Mouse (Mus musculus) macrophage (primary cell): ENCODE results near the gene Slc8a1. TPM values are rescaled to one million over a fixed set of nuclear protein-coding genes. Genes with fewer than 3 reads are reported as not detected.

Experiments used
- H3K27ac ChIP-seq: fragments of 350-480 bp; formaldehyde crosslinking; 2 replicates; pipeline ENCODE4 v1.9.0; 2021
- H3K36me3 ChIP-seq: fragments of 350-480 bp; formaldehyde crosslinking; 2 replicates; pipeline ENCODE4 v1.9.0; 2021; ENCODE audit errors: inconsistent target
- H3K4me3 ChIP-seq: fragments of 350-480 bp; formaldehyde crosslinking; 2 replicates; pipeline ENCODE4 v1.9.0; 2021; ENCODE audit errors: inconsistent target
- H3K79me2 ChIP-seq: fragments of 350-480 bp; formaldehyde crosslinking; 2 replicates; pipeline ENCODE4 v1.9.0; 2021; ENCODE audit errors: inconsistent target
- WGBS: methylation state at CpG from one replicate; pipeline ENCODE4 v1.1.7; 2026; ENCODE audit warnings: inconsistent platforms; ENCODE audit not compliant: missing documents; 5-methylcytosine and 5-hydroxymethylcytosine counted together
- polyA plus RNA-seq: library from polyadenylated mRNA; stranded (reverse); fragments of 250-400 nt; gene quantifications from 3 replicates; pipeline ENCODE4 v1.2.4, GENCODE M21; 2018; ENCODE audit warnings: inconsistent platforms

The Slc8a1 gene
- polyA plus RNA-seq, 1 experiment from 2014 or later: 26.8 TPM

DNA sequence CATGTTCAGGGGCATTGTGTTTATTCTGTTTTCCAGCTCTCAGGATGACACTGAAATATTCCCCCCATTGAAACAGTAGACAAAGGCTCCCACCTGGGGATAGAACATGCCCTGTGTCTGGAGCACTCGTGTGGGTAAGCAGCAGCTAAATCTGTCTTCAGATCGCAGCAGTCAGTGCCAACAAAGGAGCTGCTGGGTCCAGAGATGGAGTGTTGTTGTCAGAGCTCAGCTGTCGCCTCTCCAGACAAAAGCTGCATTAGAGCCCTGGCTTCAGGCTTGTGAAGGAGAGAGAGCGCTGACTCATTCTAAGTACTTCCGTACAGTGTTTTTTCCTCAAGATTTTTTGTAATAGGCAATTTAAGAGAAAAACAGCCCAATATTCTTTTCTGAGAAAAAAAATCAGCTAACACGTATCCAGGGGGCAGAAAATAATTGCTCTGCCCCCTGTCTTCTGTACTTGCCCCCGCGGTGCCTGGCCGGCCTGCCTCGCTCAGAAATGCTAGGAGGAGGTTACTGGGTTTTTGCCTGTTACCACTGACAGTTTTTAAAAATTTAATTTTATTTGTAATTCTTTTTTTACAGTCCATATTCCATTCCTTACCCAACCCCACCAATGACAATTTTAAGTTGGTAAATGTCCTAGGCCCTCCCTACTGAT lies 318.2 kb downstream of the Slc8a1 start:
- Histone ChIP-seq H3K79me2 (no peaks in the 10 kb centered on the region), H3K36me3 (no peaks in the 10 kb centered on the region), H3K27ac (no peak overlapping the region), H3K4me3 (no peak overlapping the region)
- 60% methylated on average over 10 of the region's 10 CpGs for WGBS

DNA sequence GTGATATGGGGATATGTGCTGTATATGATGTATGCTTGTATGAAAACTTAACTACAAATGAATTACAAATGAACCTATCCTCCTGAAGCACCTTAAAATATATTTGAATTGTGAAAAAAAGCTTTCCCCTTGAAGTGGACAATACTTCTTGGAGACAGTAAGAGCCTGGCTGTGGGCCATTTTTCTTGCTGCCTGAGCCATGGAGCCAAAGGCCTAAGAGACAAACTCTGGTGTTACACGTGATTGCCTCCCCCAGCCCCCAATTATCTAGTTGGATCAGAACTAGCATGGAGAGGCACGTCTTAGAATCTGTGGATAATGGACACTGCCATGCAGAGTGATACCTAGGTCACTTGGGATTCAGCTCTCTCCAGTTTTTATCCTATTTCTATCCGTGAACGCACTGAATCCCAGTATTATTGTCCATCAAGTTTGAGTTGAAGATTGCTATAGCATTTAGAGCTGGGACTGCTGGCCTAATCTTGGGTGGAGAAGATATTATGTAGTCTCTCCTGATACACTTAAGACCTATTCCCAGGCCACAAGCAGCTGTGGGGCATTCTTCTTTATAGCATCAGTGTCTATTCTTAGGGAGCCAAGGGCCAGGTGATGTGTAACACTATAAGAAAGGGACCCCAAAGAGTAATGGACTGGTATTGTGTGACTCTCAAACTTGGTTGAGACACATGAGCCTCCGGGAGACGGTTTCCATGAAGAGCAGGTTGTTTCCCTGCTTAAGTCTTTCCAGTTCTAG lies 321.6 kb downstream of the Slc8a1 start:
- no peak overlapping the region for H3K27ac ChIP-seq
- H3K79me2 ChIP-seq: no peaks in the 10 kb centered on the region
- no peaks in the 10 kb centered on the region for H3K36me3 ChIP-seq
- WGBS: 98% methylated on average over 6 of the region's 6 CpGs
- H3K4me3 ChIP-seq: no peak overlapping the region

DNA sequence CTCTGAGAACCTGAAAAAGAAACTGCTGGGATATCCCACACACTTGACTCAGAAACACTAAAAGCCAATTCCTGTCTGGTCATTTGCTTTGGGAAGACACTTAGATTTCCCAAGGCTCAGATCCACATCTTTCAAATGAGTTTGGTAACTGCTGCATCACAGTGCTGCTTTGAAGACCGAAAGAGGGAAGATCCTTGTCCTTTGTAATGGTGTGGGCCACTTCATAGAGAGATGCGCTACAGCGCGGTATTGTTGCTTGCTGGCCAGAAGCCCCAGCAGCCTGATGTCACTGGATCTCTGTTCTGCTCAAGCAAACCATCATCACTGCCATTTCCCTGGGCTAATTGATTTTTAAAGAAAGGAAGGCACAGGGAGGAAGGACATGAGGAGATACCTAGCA lies 325.4 kb downstream of the Slc8a1 start:
- no peaks in the 10 kb centered on the region for H3K79me2 ChIP-seq
- H3K36me3 ChIP-seq: peaks cover 7% of the 10 kb centered on the region; the same call in 1 of the 2 replicates
- H3K4me3 ChIP-seq: no peak overlapping the region
- H3K27ac ChIP-seq: no peak overlapping the region
- WGBS: 98% methylated on average over 4 of the region's 4 CpGs

DNA sequence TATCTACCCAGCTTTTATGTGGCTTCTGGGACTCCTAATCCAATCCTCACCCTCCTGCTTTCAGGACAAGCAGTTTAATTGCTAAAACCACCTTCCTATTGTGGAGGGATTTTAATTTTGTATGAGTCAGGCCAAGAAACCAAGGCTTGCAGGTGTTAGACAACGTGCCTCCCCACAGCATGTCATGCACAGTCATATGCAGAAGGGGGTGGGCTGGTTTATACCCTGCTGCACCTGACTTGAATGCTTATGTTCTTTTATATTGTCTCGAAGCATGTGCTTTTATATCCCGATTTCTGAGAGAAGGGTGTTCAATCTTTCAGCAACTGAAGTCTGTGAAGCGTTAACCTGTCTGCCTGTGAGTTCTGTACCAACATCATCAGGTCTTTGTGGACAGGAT lies 334.0 kb downstream of the Slc8a1 start:
- Histone ChIP-seq H3K36me3 (peaks cover 11% of the 10 kb centered on the region; the same call in 1 of the 2 replicates), H3K27ac (no peak overlapping the region), H3K79me2 (no peaks in the 10 kb centered on the region), H3K4me3 (no peak overlapping the region)
- 89% methylated on average over 4 of the region's 4 CpGs for WGBS

DNA sequence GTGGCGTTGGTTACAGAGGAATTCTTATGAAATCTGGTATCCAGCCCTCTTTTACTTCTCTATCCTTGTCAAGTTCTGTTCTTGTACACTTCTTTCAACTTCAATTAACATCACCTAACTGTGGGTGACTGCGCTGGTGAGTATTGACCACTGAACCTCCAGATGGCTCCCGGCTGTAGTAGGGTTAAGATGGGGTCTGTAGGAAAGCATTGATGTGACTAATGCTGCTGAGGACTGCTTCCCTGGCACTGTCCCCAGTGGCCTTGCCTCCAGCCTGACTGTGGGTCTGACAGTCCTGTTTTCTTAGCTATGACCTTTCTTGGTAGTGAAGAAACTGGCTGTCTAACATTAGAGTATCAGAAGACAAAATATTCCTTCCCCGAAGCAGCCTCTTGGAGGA lies 335.1 kb downstream of the Slc8a1 start:
- Histone ChIP-seq H3K4me3 (no peak overlapping the region), H3K79me2 (no peaks in the 10 kb centered on the region), H3K36me3 (peaks cover 8% of the 10 kb centered on the region; the same call in 1 of the 2 replicates), H3K27ac (no peak overlapping the region)
- WGBS: 98% methylated on average over 4 of the region's 4 CpGs

DNA sequence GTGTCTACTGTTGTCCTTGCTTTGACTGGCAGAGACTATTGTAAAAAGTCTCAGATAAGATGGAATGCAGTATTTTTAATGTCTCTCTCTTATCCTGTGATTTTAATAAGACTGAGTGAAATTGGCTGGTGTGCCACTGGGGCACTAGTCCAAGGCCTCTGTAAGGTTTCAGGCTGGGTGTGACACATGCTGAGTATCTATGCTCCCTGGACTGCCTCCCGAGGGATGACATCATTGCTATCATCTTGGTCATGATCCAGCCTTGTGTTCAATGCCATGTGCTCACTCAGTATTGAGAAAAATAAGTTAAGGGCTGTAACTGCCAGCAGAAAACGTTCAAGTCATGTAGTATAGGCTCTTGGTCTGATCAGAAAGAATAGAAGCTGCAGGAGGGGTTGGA lies 335.5 kb downstream of the Slc8a1 start:
- WGBS: 87% methylated on average over 2 of the region's 2 CpGs
- peaks cover 3% of the 10 kb centered on the region; the same call in 1 of the 2 replicates for H3K36me3 ChIP-seq
- no peak overlapping the region for H3K4me3 ChIP-seq
- no peaks in the 10 kb centered on the region for H3K79me2 ChIP-seq
- H3K27ac ChIP-seq: no peak overlapping the region

DNA sequence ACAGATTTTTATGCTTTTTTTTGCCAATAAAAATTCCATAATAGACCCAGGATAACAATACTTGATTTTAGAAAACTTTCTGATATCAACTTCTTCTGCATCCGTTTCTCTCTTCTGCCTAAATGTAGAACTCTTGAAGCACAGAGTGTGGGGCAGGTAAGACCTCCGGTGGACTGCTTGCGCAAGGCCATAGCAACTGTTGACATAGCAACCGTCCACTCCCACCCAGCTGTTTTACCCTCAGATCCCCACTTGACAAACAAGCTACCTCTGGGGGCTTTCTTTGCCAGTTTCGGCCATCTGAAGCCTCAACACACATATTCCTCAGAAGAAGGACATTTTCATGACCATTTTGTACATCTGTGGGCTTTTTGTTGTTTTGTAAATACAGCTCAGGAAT lies 337.8 kb downstream of the Slc8a1 start:
- H3K27ac ChIP-seq: no peak overlapping the region
- H3K79me2 ChIP-seq: no peaks in the 10 kb centered on the region
- H3K4me3 ChIP-seq: no peak overlapping the region
- no peaks in the 10 kb centered on the region; the same call in 1 of the 2 replicates for H3K36me3 ChIP-seq
- WGBS: 91% methylated on average over 5 of the region's 5 CpGs

DNA sequence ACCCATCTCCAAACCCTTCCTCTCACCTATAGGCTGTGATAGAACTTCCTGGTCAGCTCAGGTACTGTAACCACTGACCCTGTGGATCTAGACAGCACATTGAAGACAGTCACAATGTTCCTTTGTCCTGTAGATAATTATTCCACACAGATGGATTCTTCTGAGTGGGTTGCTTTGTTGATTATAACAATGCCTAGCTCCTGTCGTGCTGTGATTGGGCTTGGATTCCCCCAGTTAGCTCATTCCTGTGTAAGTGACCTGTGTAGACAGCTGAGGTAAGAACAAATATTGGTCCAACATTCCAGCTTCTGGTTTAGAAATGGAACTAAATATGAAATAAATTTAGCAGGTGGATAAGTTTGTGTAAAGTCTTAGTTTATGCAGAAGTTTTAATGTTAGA lies 340.7 kb downstream of the Slc8a1 start:
- Histone ChIP-seq H3K36me3 (no peaks in the 10 kb centered on the region), H3K27ac (no peak overlapping the region), H3K79me2 (no peaks in the 10 kb centered on the region), H3K4me3 (no peak overlapping the region)
- 100% methylated on average over 1 of the region's 1 CpGs for WGBS

DNA sequence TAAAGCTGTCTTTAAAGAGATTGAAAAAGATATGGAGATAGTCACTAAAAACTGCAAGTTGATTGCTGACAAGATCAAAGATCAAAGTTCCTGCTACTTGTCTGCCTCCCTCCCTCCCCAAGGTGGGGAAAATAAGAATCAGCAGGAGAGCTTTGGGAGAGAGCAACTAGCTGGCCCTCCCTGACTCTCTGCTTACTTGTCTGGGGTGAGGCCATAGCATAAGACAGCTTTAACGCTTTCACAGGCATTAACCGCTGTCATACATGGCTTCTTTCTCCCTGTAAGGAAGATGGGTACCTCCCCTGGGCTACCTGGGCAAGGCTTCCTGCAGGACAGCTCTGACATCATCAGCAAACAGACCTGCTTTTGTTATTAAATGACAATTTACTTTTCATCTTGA lies 344.1 kb downstream of the Slc8a1 start:
- 91% methylated on average over 2 of the region's 2 CpGs for WGBS
- Histone ChIP-seq H3K27ac (no peak overlapping the region), H3K4me3 (no peak overlapping the region)

DNA sequence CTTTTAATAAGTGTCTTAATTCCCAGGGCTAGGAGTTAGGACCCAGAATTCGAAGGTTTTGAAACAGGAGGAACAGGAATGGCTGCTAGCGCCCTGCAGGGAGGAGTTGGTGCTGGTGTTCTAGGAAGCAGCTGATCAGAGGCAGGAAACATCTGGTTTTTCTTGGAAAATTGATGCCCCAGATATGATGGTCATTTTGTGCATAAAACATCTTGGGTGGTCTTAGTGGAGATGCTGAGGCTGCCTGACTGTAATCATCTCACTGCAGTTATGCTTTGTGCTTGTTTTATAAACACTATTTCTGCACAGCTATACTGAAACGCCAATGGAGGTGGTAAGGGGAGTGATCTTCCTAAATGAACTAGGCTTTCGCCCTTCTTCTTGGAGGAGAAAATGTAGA lies 345.1 kb downstream of the Slc8a1 start:
- Histone ChIP-seq H3K27ac (no peak overlapping the region), H3K79me2 (no peaks in the 10 kb centered on the region), H3K36me3 (no peaks in the 10 kb centered on the region), H3K4me3 (no peak overlapping the region)
- WGBS: 55% methylated on average over 4 of the region's 4 CpGs

More for the DNA sequence above, 344.1 kb downstream of the Slc8a1 start:
- Histone ChIP-seq H3K36me3 (no peaks in the 10 kb centered on the region), H3K79me2 (no peaks in the 10 kb centered on the region)

DNA sequence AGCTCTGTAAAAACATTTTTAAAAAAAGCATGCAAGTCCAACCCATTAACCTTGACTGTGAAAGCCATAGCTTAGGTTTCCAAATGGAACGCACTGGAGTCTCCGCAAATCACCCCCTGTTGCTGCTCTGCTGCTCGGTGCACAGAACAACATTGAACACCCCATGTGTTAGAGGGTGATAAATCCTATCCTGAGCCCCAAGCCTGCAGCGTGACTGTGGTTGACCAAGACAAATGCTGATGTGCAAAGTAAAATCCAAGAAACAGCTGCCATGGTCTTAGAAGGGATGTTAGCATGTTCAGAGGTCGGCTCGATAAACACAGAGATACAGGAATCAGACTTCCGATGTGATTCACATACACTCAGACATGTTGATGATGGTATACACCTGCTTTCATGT lies 346.7 kb downstream of the Slc8a1 start:
- Histone ChIP-seq H3K27ac (no peak overlapping the region), H3K36me3 (0 out of 2 replicates have a peak, but pooled peaks cover 5% of the 10 kb centered on the region), H3K79me2 (no peaks in the 10 kb centered on the region), H3K4me3 (no peak overlapping the region)
- 97% methylated on average over 7 of the region's 7 CpGs for WGBS

DNA sequence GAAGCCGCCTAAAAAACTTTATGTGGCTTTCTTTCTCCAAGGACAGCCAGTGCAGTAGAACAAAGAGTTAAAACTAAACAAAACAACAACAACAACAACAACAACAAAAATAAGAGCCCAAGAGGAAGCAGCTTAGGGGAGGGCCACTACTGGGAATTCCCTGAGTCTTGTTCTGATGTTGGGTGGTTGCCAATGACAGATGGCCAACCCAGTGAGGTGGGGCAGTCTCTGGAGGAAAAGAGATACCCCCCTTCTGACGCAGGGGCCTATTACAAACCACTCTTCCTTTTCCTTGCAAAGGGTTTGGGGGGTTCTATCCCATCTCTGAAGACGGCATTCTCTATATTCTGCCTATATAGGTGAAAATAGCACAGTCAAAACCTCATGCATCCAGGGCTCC lies 347.4 kb downstream of the Slc8a1 start:
- H3K4me3 ChIP-seq: no peak overlapping the region
- 85% methylated on average over 3 of the region's 3 CpGs for WGBS

DNA sequence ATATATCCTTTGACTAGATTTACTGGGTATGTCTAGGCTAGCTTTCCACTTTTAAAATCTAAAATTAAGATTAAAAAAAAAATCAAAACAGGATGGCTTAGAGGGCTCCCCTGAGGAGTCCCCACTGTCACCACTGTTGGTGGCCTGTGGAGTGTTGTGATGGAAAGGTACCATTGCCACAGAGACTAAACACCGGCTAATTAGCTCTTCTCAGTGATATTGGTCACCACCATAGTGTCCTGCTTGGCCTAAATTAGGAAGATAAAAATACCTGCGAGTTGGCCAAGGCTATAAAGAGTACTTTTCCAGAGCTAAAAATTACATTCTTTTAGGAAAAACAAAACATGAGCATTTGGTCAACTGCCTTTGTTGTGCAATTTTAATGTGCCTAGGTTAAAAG lies 352.1 kb downstream of the Slc8a1 start:
- Histone ChIP-seq H3K36me3 (0 out of 2 replicates have a peak, but pooled peaks cover 5% of the 10 kb centered on the region), H3K4me3 (no peak overlapping the region), H3K79me2 (no peaks in the 10 kb centered on the region), H3K27ac (no peak overlapping the region)
- WGBS: 93% methylated on average over 2 of the region's 2 CpGs

More for the DNA sequence above, 347.4 kb downstream of the Slc8a1 start:
- H3K79me2 ChIP-seq: no peaks in the 10 kb centered on the region
- no peak overlapping the region for H3K27ac ChIP-seq
- H3K36me3 ChIP-seq: 0 out of 2 replicates have a peak, but pooled peaks cover 5% of the 10 kb centered on the region

DNA sequence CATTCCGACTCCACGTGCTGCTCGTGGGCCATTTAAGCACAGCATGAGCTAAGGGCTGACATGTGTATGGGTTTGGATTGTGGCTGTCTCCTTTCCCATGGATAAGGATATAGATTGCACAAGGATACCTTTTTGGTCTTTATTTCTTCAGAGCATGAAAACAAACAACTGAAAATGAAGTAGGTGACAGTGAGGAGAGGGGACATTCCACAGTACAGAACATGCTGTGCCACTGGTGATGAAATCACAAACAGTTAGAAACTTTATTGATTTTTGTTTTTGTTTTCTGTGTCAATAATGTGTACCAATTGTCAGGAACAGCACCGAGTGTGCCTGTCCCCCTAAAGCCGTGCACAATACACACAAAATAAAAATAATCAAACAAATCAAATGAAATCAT lies 352.7 kb downstream of the Slc8a1 start:
- H3K4me3 ChIP-seq: no peak overlapping the region
- 91% methylated on average over 5 of the region's 5 CpGs for WGBS
- H3K36me3 ChIP-seq: 0 out of 2 replicates have a peak, but pooled peaks cover 5% of the 10 kb centered on the region
- H3K79me2 ChIP-seq: no peaks in the 10 kb centered on the region
- no peak overlapping the region for H3K27ac ChIP-seq

DNA sequence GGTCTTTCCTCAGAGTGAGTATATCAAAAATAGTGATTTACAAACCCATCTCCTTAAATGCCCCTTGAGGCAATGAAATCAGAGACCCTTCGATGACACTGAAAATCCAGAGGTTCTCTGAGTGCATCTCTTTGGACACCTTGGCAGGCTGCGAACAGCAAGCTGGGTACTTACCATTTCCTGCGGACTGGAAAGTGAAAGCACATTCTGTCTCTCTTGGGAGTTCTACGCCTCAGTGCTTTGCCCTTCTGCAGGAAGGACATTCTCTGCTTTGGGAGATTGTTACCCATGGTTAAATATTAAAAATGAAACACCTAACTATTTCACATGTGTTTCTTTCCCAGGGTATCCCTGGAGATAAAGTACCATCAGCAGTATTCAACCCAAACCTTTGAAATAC lies 354.7 kb downstream of the Slc8a1 start:
- 81% methylated on average over 4 of the region's 4 CpGs for WGBS
- H3K79me2 ChIP-seq: no peaks in the 10 kb centered on the region
- H3K27ac ChIP-seq: no peak overlapping the region
- H3K4me3 ChIP-seq: no peak overlapping the region
- 0 out of 2 replicates have a peak, but pooled peaks cover 5% of the 10 kb centered on the region for H3K36me3 ChIP-seq
